Mouse (Mus musculus) liver, postnatal 0 days (tissue): ENCODE measurements around the gene Afdn. TPM values are rescaled to one million over a fixed set of nuclear protein-coding genes. Genes with fewer than 3 reads are reported as not detected.
A peak's percentile ranks its signal among the peaks of the same experiment; 100 is the strongest.

ENCODE experiments used
- ATAC-seq: fragments of 200-750 bp; cut with Nextera tagmentation; 2 replicates; pipeline ENCODE4 v1.8.0; 2017; ENCODE audit warnings: mild to moderate bottlenecking, moderate library complexity
- DNase-seq: peaks from one replicate; pipeline ENCODE4 v3.0.0-alpha.2; 2016
- H3K27ac ChIP-seq: fragments of 300-500 bp; sonication (generic); 2 replicates; pipeline ENCODE4 v1.5.1; 2014; ENCODE audit warnings: antibody characterized with exemption, moderate library complexity, mild to moderate bottlenecking, low read depth
- H3K27me3 ChIP-seq: fragments of 300-500 bp; sonication (generic); 2 replicates; pipeline ENCODE4 v1.6.1; 2014; ENCODE audit warnings: low read length, control low read depth, mixed read lengths; ENCODE audit not compliant: insufficient read depth
- H3K36me3 ChIP-seq: fragments of 300-500 bp; sonication (generic); replicated peaks from 2 replicates; pipeline ENCODE4 v1.6.1; 2014; ENCODE audit warnings: mild to moderate bottlenecking, control low read depth, low read length, moderate library complexity, mixed read lengths; ENCODE audit not compliant: insufficient read depth
- H3K4me1 ChIP-seq: fragments of 300-500 bp; sonication (generic); 2 replicates; pipeline ENCODE4 v1.6.1; 2014; ENCODE audit warnings: antibody characterized with exemption, mild to moderate bottlenecking, control low read depth; ENCODE audit not compliant: insufficient read depth
- H3K4me2 ChIP-seq: fragments of 300-500 bp; sonication (generic); 2 replicates; pipeline ENCODE4 v1.6.1; 2014; ENCODE audit warnings: low read depth, mild to moderate bottlenecking, low read length, moderate library complexity, mixed read lengths
- H3K4me3 ChIP-seq: fragments of 300-500 bp; sonication (generic); 2 replicates; pipeline ENCODE4 v1.5.1; 2014; ENCODE audit warnings: low read depth, low read length
- H3K9ac ChIP-seq: fragments of 300-500 bp; sonication (generic); replicated peaks from 2 replicates; pipeline ENCODE4 v1.6.1; 2014; ENCODE audit warnings: mild to moderate bottlenecking, moderate library complexity
- H3K9me3 ChIP-seq: fragments of 300-500 bp; sonication (generic); 2 replicates; pipeline ENCODE4 v1.6.1; 2016; ENCODE audit warnings: mild to moderate bottlenecking, control low read depth, low read length, mixed read lengths
- CTCF ChIP-seq: sonication (generic); IDR thresholded peaks from 2 replicates; pipeline ENCODE4 v1.5.1; 2016; ENCODE audit warnings: antibody characterized with exemption, low read depth
- EP300 ChIP-seq: IDR thresholded peaks from 2 replicates; pipeline ENCODE4 v1.6.1; 2016; ENCODE audit warnings: antibody characterized with exemption, low read depth, mild to moderate bottlenecking
- WGBS: fragments of 180-500 bp; shearing (Covaris S2); extraction: QIAGEN DNeasy Blood & Tissue Kit; methylation state at CpG from one replicate; pipeline ENCODE4 v1.1.7; 2014; ENCODE audit not compliant: insufficient replicate concordance; 5-methylcytosine and 5-hydroxymethylcytosine counted together
- polyA plus RNA-seq: library from polyadenylated mRNA; unstranded; fragments of >200 nt; fragmentation: Nextera tagmentation; extraction: Ambion mirVana; gene quantifications from 2 replicates; pipeline ENCODE4 v1.2.1, GENCODE M21; 2015

The Afdn gene
- polyA plus RNA-seq, 1 experiment from 2014 or later, result 20.6 TPM

GRCm38 (mm10) chr17:13865340-13865739 lies 105.0 kb downstream of the Afdn start:
- Histone ChIP-seq H3K4me2 (no peak overlapping the region), H3K36me3 (peaks cover 3% of the 10 kb centered on the region; the same call in 1 of the 2 replicates), H3K9ac (no peak overlapping the region), H3K9me3 (no peaks in the 10 kb centered on the region), H3K27me3 (no peaks in the 10 kb centered on the region), H3K4me3 (no peak overlapping the region), H3K27ac (no peak overlapping the region), H3K4me1 (peaks cover 3% of the 10 kb centered on the region; the same call in 1 of the 2 replicates)
- ATAC-seq (no peak), DNase-seq (no peak)
- WGBS, result 77% methylated on average over 5 of the region's 5 CpGs
- TF ChIP-seq CTCF (no peak), EP300 (no peak)

GRCm38 (mm10) chr17:13866951-13867351 lies 106.6 kb downstream of the Afdn start:
- Histone ChIP-seq H3K4me2 (peak overlapping the region; percentile 53), H3K36me3 (no peaks in the 10 kb centered on the region; the same call in 1 of the 2 replicates), H3K4me3 (no peak overlapping the region), H3K27me3 (no peaks in the 10 kb centered on the region), H3K4me1 (peaks cover 3% of the 10 kb centered on the region; the same call in 1 of the 2 replicates), H3K9ac (no peak overlapping the region), H3K9me3 (no peaks in the 10 kb centered on the region), H3K27ac (peak overlapping the region; percentile 29; the same call in 1 of the 2 replicates)
- TF ChIP-seq CTCF (no peak), EP300 (no peak)
- ATAC-seq (peak; percentile 73), DNase-seq (no peak)
- 50% methylated on average over 3 of the region's 3 CpGs for WGBS

- H3K9ac ChIP-seq, result no peak overlapping the region
- TF ChIP-seq EP300 (no peak), CTCF (no peak)
- H3K36me3 ChIP-seq, result no peaks in the 10 kb centered on the region; the same call in 1 of the 2 replicates
- H3K4me2 ChIP-seq, result peak overlapping the region; percentile 53
- WGBS, result 33% methylated on average over 6 of the region's 6 CpGs
- peaks cover 3% of the 10 kb centered on the region; the same call in 1 of the 2 replicates for H3K4me1 ChIP-seq
- H3K4me3 ChIP-seq, result peak overlapping the region; percentile 19; the same call in 1 of the 2 replicates
- H3K27ac ChIP-seq, result peak overlapping the region; percentile 29; the same call in 1 of the 2 replicates
- H3K9me3 ChIP-seq, result no peaks in the 10 kb centered on the region
- peak; percentile 38 for DNase-seq
- no peaks in the 10 kb centered on the region for H3K27me3 ChIP-seq
- peak; percentile 93 for ATAC-seq
Observed at GRCm38 (mm10) chr17:13867475-13867874, 107.1 kb downstream of the Afdn start.

- Histone ChIP-seq H3K9ac (no peak overlapping the region), H3K27ac (no peak overlapping the region), H3K4me1 (peaks cover 3% of the 10 kb centered on the region; the same call in 1 of the 2 replicates), H3K27me3 (no peaks in the 10 kb centered on the region), H3K4me3 (no peak overlapping the region), H3K36me3 (no peaks in the 10 kb centered on the region; the same call in 1 of the 2 replicates), H3K4me2 (no peak overlapping the region), H3K9me3 (no peaks in the 10 kb centered on the region)
- DNase-seq (no peak), ATAC-seq (no peak)
- 63% methylated on average over 1 of the region's 1 CpGs for WGBS
- TF ChIP-seq CTCF (no peak), EP300 (no peak)
Observed at GRCm38 (mm10) chr17:13870236-13870635, 109.9 kb downstream of the Afdn start.

- DNase-seq (no peak), ATAC-seq (no peak)
- Histone ChIP-seq H3K9me3 (no peaks in the 10 kb centered on the region), H3K4me1 (no peaks in the 10 kb centered on the region), H3K36me3 (no peaks in the 10 kb centered on the region), H3K4me2 (no peak overlapping the region), H3K27ac (no peak overlapping the region), H3K9ac (no peak overlapping the region), H3K27me3 (no peaks in the 10 kb centered on the region), H3K4me3 (no peak overlapping the region)
- WGBS, result 77% methylated on average over 1 of the region's 1 CpGs
- TF ChIP-seq CTCF (no peak), EP300 (no peak)
Observed at GRCm38 (mm10) chr17:13874245-13874644, 113.9 kb downstream of the Afdn start.

GRCm38 (mm10) chr17:13877460-13877859 lies 117.1 kb downstream of the Afdn start:
- no peak for TF ChIP-seq EP300
- no peak for TF ChIP-seq CTCF
- H3K27me3 ChIP-seq, result no peaks in the 10 kb centered on the region
- DNase-seq (no peak), ATAC-seq (no peak)
- H3K9me3 ChIP-seq, result no peaks in the 10 kb centered on the region
- no peak overlapping the region for H3K27ac ChIP-seq
- no peak overlapping the region for H3K4me2 ChIP-seq
- peaks cover 6% of the 10 kb centered on the region; the same call in 1 of the 2 replicates for H3K36me3 ChIP-seq
- H3K4me3 ChIP-seq, result no peak overlapping the region
- H3K9ac ChIP-seq, result no peak overlapping the region
- no peaks in the 10 kb centered on the region for H3K4me1 ChIP-seq
